Mouse (Mus musculus) retina, postnatal 1 day (tissue): ENCODE data around the gene Gp1ba.
A peak's percentile ranks its signal among the peaks of the same experiment; 100 is the strongest.

Source experiments
- DNase-seq: peaks from one replicate; pipeline ENCODE4 v3.0.0-alpha.2; 2012

The Gp1ba gene

GRCm38 (mm10) chr11:70638714-70639278, at the start of gene Gp1ba:
Gp1ba (plus strand) TSS chr11:70639122.
- no peak for DNase-seq

- DNase-seq: peak; percentile 28
Observed at GRCm38 (mm10) chr11:70591733-70592132, 47.2 kb upstream of the Gp1ba start.

- no peak for DNase-seq
Observed at GRCm38 (mm10) chr11:70594253-70594989, 44.5 kb upstream of the Gp1ba start.

- DNase-seq: no peak
Observed at GRCm38 (mm10) chr11:70595638-70596037, 43.3 kb upstream of the Gp1ba start.

GRCm38 (mm10) chr11:70596094-70596493, 42.8 kb upstream of the Gp1ba start:
- no peak for DNase-seq

GRCm38 (mm10) chr11:70597301-70597700, 41.6 kb upstream of the Gp1ba start:
- no peak for DNase-seq

- DNase-seq: no peak
Observed at GRCm38 (mm10) chr11:70598451-70598953, 40.4 kb upstream of the Gp1ba start.

GRCm38 (mm10) chr11:70605024-70605566, 33.8 kb upstream of the Gp1ba start:
- DNase-seq: peak; percentile 83

- no peak for DNase-seq
Observed at GRCm38 (mm10) chr11:70606717-70607116, 32.2 kb upstream of the Gp1ba start.

- no peak for DNase-seq
Observed at GRCm38 (mm10) chr11:70607611-70608010, 31.3 kb upstream of the Gp1ba start.

GRCm38 (mm10) chr11:70608381-70609066, 30.4 kb upstream of the Gp1ba start:
- peak; percentile 32 for DNase-seq

- no peak for DNase-seq
Observed at GRCm38 (mm10) chr11:70610752-70611151, 28.2 kb upstream of the Gp1ba start.

GRCm38 (mm10) chr11:70612505-70612904, 26.4 kb upstream of the Gp1ba start:
- DNase-seq: no peak

- DNase-seq: peak; percentile 71
Observed at GRCm38 (mm10) chr11:70615074-70615473, 23.8 kb upstream of the Gp1ba start.

- DNase-seq: peak; percentile 28
Observed at GRCm38 (mm10) chr11:70615516-70616093, 23.3 kb upstream of the Gp1ba start, which contains the start of gene 4930544D05Rik. 4930544D05Rik (plus strand) TSS chr11:70615848.

- DNase-seq: no peak
Observed at GRCm38 (mm10) chr11:70619101-70619500, 19.8 kb upstream of the Gp1ba start, which contains the start of gene Chrne. Chrne (minus strand) TSS chr11:70619216.

- DNase-seq: no peak
Observed at GRCm38 (mm10) chr11:70621972-70622814, 16.7 kb upstream of the Gp1ba start.

- no peak for DNase-seq
Observed at GRCm38 (mm10) chr11:70623053-70623742, 15.7 kb upstream of the Gp1ba start.

GRCm38 (mm10) chr11:70625473-70625872, 13.4 kb upstream of the Gp1ba start:
- peak; percentile 74 for DNase-seq

GRCm38 (mm10) chr11:70626877-70627276, 12.0 kb upstream of the Gp1ba start:
- no peak for DNase-seq

GRCm38 (mm10) chr11:70628431-70628830, 10.5 kb upstream of the Gp1ba start:
- DNase-seq: no peak
